Mouse (Mus musculus): Measurements from ENCODE around the gene Zscan12.

- TF ChIP-seq CTCF (IDR thresholded peaks at IDR 0.05), result no peak
- TF ChIP-seq POLR2A (IDR thresholded peaks at IDR 0.05; ENCODE audit: insufficient read depth, low read depth, low read length), result no peak
- no peak for TF ChIP-seq EP300 (IDR thresholded peaks at IDR 0.05; ENCODE audit: insufficient read depth, low read depth, low read length)
These were observed 38.5 kb downstream of the Zscan12 start for GRCm38 (mm10) chr13:21401166-21401565.
